Mouse (Mus musculus) stomach, postnatal 0 days (tissue): ENCODE measurements around the gene Tas2r126. TPM values are rescaled to one million over a fixed set of nuclear protein-coding genes. Genes with fewer than 3 reads are reported as not detected.

Experiments
- ATAC-seq: fragments of 200-750 bp; cut with Nextera tagmentation; 2 replicates; pipeline ENCODE4 v1.8.0; 2017; ENCODE audit not compliant: low FRiP score, low TSS enrichment
- DNase-seq: peaks from one replicate; pipeline ENCODE4 v3.0.0-alpha.2; 2016; ENCODE audit warnings: low spot score
- H3K27ac ChIP-seq: fragments of 300-500 bp; sonication (generic); replicated peaks from 2 replicates; pipeline ENCODE4 v1.5.1; 2014; ENCODE audit warnings: mild to moderate bottlenecking, control low read depth
- H3K27me3 ChIP-seq: fragments of 300-500 bp; sonication (generic); 2 replicates; pipeline ENCODE4 v1.6.1; 2014; ENCODE audit warnings: low read length; ENCODE audit not compliant: control insufficient read depth, insufficient read depth
- H3K36me3 ChIP-seq: fragments of 300-500 bp; sonication (generic); 2 replicates; pipeline ENCODE4 v1.6.1; 2014; ENCODE audit warnings: low read length, mixed read lengths; ENCODE audit not compliant: control insufficient read depth, insufficient read depth
- H3K4me1 ChIP-seq: fragments of 300-500 bp; sonication (generic); replicated peaks from 2 replicates; pipeline ENCODE4 v1.6.1; 2014; ENCODE audit warnings: antibody characterized with exemption; ENCODE audit not compliant: control insufficient read depth, insufficient read depth
- H3K4me2 ChIP-seq: fragments of 300-500 bp; sonication (generic); replicated peaks from 2 replicates; pipeline ENCODE4 v1.6.1; 2014; ENCODE audit warnings: low read depth, mild to moderate bottlenecking, control low read depth, moderate library complexity
- H3K4me3 ChIP-seq: fragments of 300-500 bp; sonication (generic); 2 replicates; pipeline ENCODE4 v1.5.1; 2014; ENCODE audit warnings: low read depth, low read length, control low read depth
- H3K9ac ChIP-seq: fragments of 300-500 bp; sonication (generic); 2 replicates; pipeline ENCODE4 v1.6.1; 2014; ENCODE audit warnings: mild to moderate bottlenecking, low read length, control low read depth, mixed read lengths
- H3K9me3 ChIP-seq: fragments of 300-500 bp; sonication (generic); 2 replicates; pipeline ENCODE4 v1.6.1; 2016; ENCODE audit warnings: low read length; ENCODE audit not compliant: control insufficient read depth
- CTCF ChIP-seq: IDR thresholded peaks from 2 replicates; pipeline ENCODE4 v1.5.1; 2016; ENCODE audit warnings: antibody characterized with exemption, low read depth, mild to moderate bottlenecking, moderate library complexity
- EP300 ChIP-seq: optimal IDR thresholded peaks from 2 replicates; pipeline ENCODE3; 2016; ENCODE audit warnings: antibody characterized with exemption
- WGBS: fragments of 180-500 bp; shearing (Covaris S2); extraction: QIAGEN DNeasy Blood & Tissue Kit; methylation state at CpG from one replicate; pipeline ENCODE4 v1.1.7; 2014; 5-methylcytosine and 5-hydroxymethylcytosine counted together
- polyA plus RNA-seq: library from polyadenylated mRNA; unstranded; fragments of >200 nt; fragmentation: Nextera tagmentation; extraction: Ambion mirVana; gene quantifications from 2 replicates; pipeline ENCODE4 v1.2.1, GENCODE M21; 2015

Tas2r126 gene
- not detected in 2 replicates for polyA plus RNA-seq

- Histone ChIP-seq H3K4me3 (no peak within 1 kb of the TSS), H3K9ac (no peak within 1 kb of the TSS), H3K9me3 (no peaks in the 10 kb centered on the region), H3K36me3 (no peaks in the 10 kb centered on the region), H3K27ac (no peak within 1 kb of the TSS), H3K27me3 (no peaks in the 10 kb centered on the region), H3K4me1 (no peaks in the 10 kb centered on the region), H3K4me2 (no peak within 1 kb of the TSS)
- DNase-seq, result no peak
- no peak for ATAC-seq
- TF ChIP-seq EP300, result no peak
- TF ChIP-seq CTCF, result no peak
- 67% methylated on average over 6 of the region's 6 CpGs for WGBS
Measured at GRCm38 (mm10) chr6:42434446-42434845, at the start of gene Tas2r126. Gene Tas2r126, plus strand, starts transcription at chr6:42434535.

- Histone ChIP-seq H3K4me2 (no peak overlapping the region), H3K9me3 (no peaks in the 10 kb centered on the region), H3K4me1 (no peaks in the 10 kb centered on the region; the same call in 1 of the 2 replicates), H3K27ac (no peak overlapping the region), H3K27me3 (no peaks in the 10 kb centered on the region), H3K9ac (no peak overlapping the region), H3K36me3 (no peaks in the 10 kb centered on the region), H3K4me3 (no peak overlapping the region)
- 69% methylated on average over 4 of the region's 4 CpGs for WGBS
- TF ChIP-seq EP300 (no peak), CTCF (no peak)
- no peak for DNase-seq
- ATAC-seq, result no peak
Measured at GRCm38 (mm10) chr6:42385635-42386034, 48.7 kb upstream of the Tas2r126 start.

GRCm38 (mm10) chr6:42391796-42392330, 42.5 kb upstream of the Tas2r126 start:
- Histone ChIP-seq H3K4me1 (peaks cover 1% of the 10 kb centered on the region; the same call in 1 of the 2 replicates), H3K36me3 (no peaks in the 10 kb centered on the region), H3K27ac (no peak overlapping the region), H3K4me2 (no peak overlapping the region), H3K9me3 (no peaks in the 10 kb centered on the region), H3K9ac (no peak overlapping the region), H3K27me3 (no peaks in the 10 kb centered on the region), H3K4me3 (no peak overlapping the region)
- TF ChIP-seq EP300, result no peak
- no peak for TF ChIP-seq CTCF
- ATAC-seq, result no peak
- WGBS, result 21% methylated on average over 2 of the region's 2 CpGs
- no peak for DNase-seq

- Histone ChIP-seq H3K4me2 (no peak overlapping the region), H3K27me3 (no peaks in the 10 kb centered on the region), H3K9ac (no peak overlapping the region), H3K36me3 (no peaks in the 10 kb centered on the region), H3K27ac (peak overlapping the region; percentile 78), H3K9me3 (no peaks in the 10 kb centered on the region), H3K4me3 (no peak overlapping the region), H3K4me1 (peaks cover 6% of the 10 kb centered on the region; the same call in 1 of the 2 replicates)
- ATAC-seq (peak; percentile 93), DNase-seq (peak; percentile 68)
- 23% methylated on average over 9 of the region's 9 CpGs for WGBS
- peak; percentile 71 for TF ChIP-seq EP300
- TF ChIP-seq CTCF, result 0 out of 2 replicates have a peak, but pooled peaks have one; percentile 9
Measured at GRCm38 (mm10) chr6:42395960-42396809, 38.1 kb upstream of the Tas2r126 start.

GRCm38 (mm10) chr6:42397041-42397657, 37.2 kb upstream of the Tas2r126 start:
- no peak for DNase-seq
- Histone ChIP-seq H3K27ac (peak overlapping the region; percentile 67), H3K4me1 (peaks cover 6% of the 10 kb centered on the region; the same call in 1 of the 2 replicates)

More at GRCm38 (mm10) chr6:42397041-42397657, 37.2 kb upstream of the Tas2r126 start:
- Histone ChIP-seq H3K9ac (0 out of 2 replicates have a peak overlapping the region, but pooled peaks have one; percentile 13), H3K9me3 (no peaks in the 10 kb centered on the region), H3K4me2 (no peak overlapping the region), H3K4me3 (no peak overlapping the region), H3K27me3 (no peaks in the 10 kb centered on the region), H3K36me3 (no peaks in the 10 kb centered on the region)
- 41% methylated on average over 3 of the region's 3 CpGs for WGBS
- ATAC-seq, result no peak
- TF ChIP-seq CTCF, result no peak
- TF ChIP-seq EP300, result no peak
